Mouse (Mus musculus): ENCODE data around the gene Cox19. TPM values are rescaled to one million over a fixed set of nuclear protein-coding genes. Genes with fewer than 3 reads are reported as not detected.

Cox19 gene
- polyA plus RNA-seq, 1 experiment: 61.9 TPM

DNA sequence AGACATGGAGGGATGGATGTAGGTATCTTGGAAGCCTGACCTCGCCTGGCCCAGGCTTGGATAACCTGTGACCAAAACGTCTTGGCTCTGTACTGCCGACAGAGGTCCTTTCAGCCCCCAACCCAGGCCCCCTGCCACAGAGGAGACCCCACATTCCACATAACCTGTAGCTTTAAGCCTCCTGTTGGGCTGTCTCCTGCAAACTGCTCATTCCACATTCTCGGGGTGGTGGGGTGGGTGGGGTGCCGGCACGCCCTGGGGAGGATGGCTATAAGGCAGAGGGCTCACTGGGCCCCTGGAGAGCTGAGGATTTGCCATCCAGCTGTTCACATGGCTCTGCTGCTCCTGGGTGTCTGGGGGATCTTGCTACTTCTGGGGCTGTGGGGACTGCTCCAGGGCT is 1.1 kb upstream of the Cox19 start, which contains the start of gene Cyp2w1:
Gene Cyp2w1, plus strand, starts transcription at position 301 of the 400 bp plus-strand sequence.
- no peak for DNase-seq
- 55% methylated on average over 6 of the region's 6 CpGs for WGBS
- Histone ChIP-seq H3K4me3 (replicated peaks; ENCODE audit: extremely low read depth, low read depth, low read length) (no peak within 1 kb of the TSS), H3K4me1 (ENCODE audit: control insufficient read depth, insufficient read depth, low read length) (no peaks in the 10 kb centered on the region)
- TF ChIP-seq POLR2A (IDR thresholded peaks at IDR 0.05; ENCODE audit: borderline replicate concordance, extremely low read depth, low read depth, low read length) (no peak), CTCF (IDR thresholded peaks at IDR 0.05; ENCODE audit: insufficient read depth, low read length) (no peak)

GRCm38 (mm10) chr5:139351628-139352027 is 410 bp upstream of the Cox19 start:
- no peak for DNase-seq
- H3K4me1 ChIP-seq (ENCODE audit: control insufficient read depth, insufficient read depth, low read length): no peaks in the 10 kb centered on the region
- TF ChIP-seq CTCF (IDR thresholded peaks at IDR 0.05; ENCODE audit: insufficient read depth, low read length): no peak
- TF ChIP-seq POLR2A (IDR thresholded peaks at IDR 0.05; ENCODE audit: borderline replicate concordance, extremely low read depth, low read depth, low read length): no peak
- 35% methylated on average over 8 of the region's 8 CpGs for WGBS
- H3K4me3 ChIP-seq (replicated peaks; ENCODE audit: extremely low read depth, low read depth, low read length): no peak overlapping the region

GRCm38 (mm10) chr5:139349713-139350112 is 1.5 kb downstream of the Cox19 start:
- DNase-seq: no peak
- TF ChIP-seq CTCF (IDR thresholded peaks at IDR 0.05; ENCODE audit: insufficient read depth, low read length): no peak
- TF ChIP-seq POLR2A (IDR thresholded peaks at IDR 0.05; ENCODE audit: borderline replicate concordance, extremely low read depth, low read depth, low read length): no peak
- WGBS: 63% methylated on average over 6 of the region's 6 CpGs
- Histone ChIP-seq H3K4me1 (ENCODE audit: control insufficient read depth, insufficient read depth, low read length) (no peaks in the 10 kb centered on the region), H3K4me3 (replicated peaks; ENCODE audit: extremely low read depth, low read depth, low read length) (no peak overlapping the region)

- 68% methylated on average over 1 of the region's 1 CpGs for WGBS
- DNase-seq: no peak
- TF ChIP-seq CTCF (IDR thresholded peaks at IDR 0.05; ENCODE audit: insufficient read depth, low read length): no peak
- no peak for TF ChIP-seq POLR2A (IDR thresholded peaks at IDR 0.05; ENCODE audit: borderline replicate concordance, extremely low read depth, low read depth, low read length)
- H3K4me1 ChIP-seq (ENCODE audit: control insufficient read depth, insufficient read depth, low read length): peaks cover 7% of the 10 kb centered on the region
- no peak overlapping the region for H3K4me3 ChIP-seq (replicated peaks; ENCODE audit: extremely low read depth, low read depth, low read length)
Measured at GRCm38 (mm10) chr5:139347225-139347624, 4.0 kb downstream of the Cox19 start.

- TF ChIP-seq POLR2A (IDR thresholded peaks at IDR 0.05; ENCODE audit: borderline replicate concordance, extremely low read depth, low read depth, low read length): no peak
- no peak for TF ChIP-seq CTCF (IDR thresholded peaks at IDR 0.05; ENCODE audit: insufficient read depth, low read length)
- peaks cover 7% of the 10 kb centered on the region for H3K4me1 ChIP-seq (ENCODE audit: control insufficient read depth, insufficient read depth, low read length)
- H3K4me3 ChIP-seq (replicated peaks; ENCODE audit: extremely low read depth, low read depth, low read length): peak overlapping the region; percentile 16
- WGBS: 5% methylated on average over 5 of the region's 5 CpGs
- no peak for DNase-seq
Measured at GRCm38 (mm10) chr5:139345364-139345714, 5.9 kb downstream of the Cox19 start.

DNA sequence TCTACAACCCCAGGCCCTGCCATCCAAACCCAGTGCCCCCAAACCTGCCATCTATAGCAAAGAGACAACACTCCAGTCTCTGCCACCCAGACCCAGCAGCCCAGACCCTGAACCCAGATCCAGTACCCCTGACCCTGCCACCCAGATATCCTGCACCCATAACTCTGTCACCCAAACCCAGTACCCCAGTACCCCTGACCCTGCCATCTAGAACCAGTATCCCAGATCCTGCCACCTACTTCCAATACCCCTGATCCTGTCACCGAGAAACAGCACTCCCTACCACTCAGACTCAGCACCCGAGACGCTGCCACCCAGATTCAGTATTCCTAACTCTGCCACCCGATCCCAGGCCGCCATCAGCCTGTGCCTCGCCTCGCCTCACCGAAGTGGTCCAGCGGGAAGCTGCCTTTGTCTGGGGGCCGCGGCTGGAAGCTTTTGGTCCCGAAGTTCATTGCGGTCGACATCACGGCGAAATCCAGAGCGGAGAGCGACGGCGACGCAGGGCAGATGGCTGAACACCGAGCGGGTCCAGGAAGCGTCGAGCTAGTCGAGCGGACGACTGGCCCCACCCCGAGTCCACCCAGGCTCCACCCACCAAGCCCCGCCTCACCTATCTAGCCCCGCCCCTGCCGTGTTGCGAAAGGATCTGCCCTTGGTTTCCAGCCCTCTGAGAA is 6.4 kb downstream of the Cox19 start:
- peak; percentile 97 for DNase-seq
- WGBS: under 1% methylated on average over 33 of the region's 33 CpGs
- H3K4me1 ChIP-seq (ENCODE audit: control insufficient read depth, insufficient read depth, low read length): peaks cover 7% of the 10 kb centered on the region
- H3K4me3 ChIP-seq (replicated peaks; ENCODE audit: extremely low read depth, low read depth, low read length): peak overlapping the region; percentile 94
- peak; percentile 87; the same call in 1 of the 2 replicates for TF ChIP-seq POLR2A (IDR thresholded peaks at IDR 0.05; ENCODE audit: borderline replicate concordance, extremely low read depth, low read depth, low read length)
- TF ChIP-seq CTCF (IDR thresholded peaks at IDR 0.05; ENCODE audit: insufficient read depth, low read length): no peak

DNA sequence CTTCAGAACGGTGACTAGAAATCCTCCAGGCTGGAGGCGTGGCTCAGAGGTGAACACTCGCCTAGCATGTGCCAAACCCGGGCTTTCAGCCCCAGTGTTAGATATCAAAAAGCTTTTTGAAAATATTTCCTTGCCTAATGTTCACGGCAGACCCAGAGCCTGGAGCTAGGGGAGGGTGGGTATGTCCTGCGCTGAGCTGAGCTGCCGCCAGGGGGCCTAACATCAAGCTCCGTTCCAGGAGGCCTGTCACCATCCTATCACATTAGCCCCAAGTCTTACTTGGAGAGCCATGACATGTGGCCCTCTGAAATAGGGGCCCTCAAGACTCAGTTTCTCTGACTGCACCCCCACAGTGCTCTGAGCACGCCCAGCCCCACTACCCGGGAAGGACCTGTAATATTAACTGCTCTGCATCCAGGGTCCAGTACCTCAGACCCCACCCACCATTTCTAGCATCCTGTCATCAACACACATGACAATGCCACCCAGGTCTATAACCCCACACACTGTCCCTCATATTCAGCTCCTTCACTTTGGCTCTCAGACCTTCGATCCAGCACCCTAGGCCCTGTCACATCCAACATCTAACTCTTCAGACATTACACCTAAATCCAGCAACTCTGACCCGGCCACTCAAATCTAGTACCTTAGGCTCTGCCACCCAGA is 7.1 kb downstream of the Cox19 start:
- Histone ChIP-seq H3K4me1 (ENCODE audit: control insufficient read depth, insufficient read depth, low read length) (peaks cover 7% of the 10 kb centered on the region), H3K4me3 (replicated peaks; ENCODE audit: extremely low read depth, low read depth, low read length) (peak overlapping the region; percentile 94)
- WGBS: 4% methylated on average over 12 of the region's 12 CpGs
- TF ChIP-seq POLR2A (IDR thresholded peaks at IDR 0.05; ENCODE audit: borderline replicate concordance, extremely low read depth, low read depth, low read length) (no peak), CTCF (IDR thresholded peaks at IDR 0.05; ENCODE audit: insufficient read depth, low read length) (peak; percentile 83)
- peak; percentile 71 for DNase-seq

- whole genome bisulfite sequencing: 71% methylated on average over 11 of the region's 11 CpGs
- TF ChIP-seq POLR2A (IDR thresholded peaks at IDR 0.05; ENCODE audit: borderline replicate concordance, extremely low read depth, low read depth, low read length) (no peak), CTCF (IDR thresholded peaks at IDR 0.05; ENCODE audit: insufficient read depth, low read length) (no peak)
- Histone ChIP-seq H3K4me3 (replicated peaks; ENCODE audit: extremely low read depth, low read depth, low read length) (no peak overlapping the region), H3K4me1 (ENCODE audit: control insufficient read depth, insufficient read depth, low read length) (peaks cover 4% of the 10 kb centered on the region; the same call in 1 of the 2 replicates)
- DNase-seq: no peak
Measured at GRCm38 (mm10) chr5:139338891-139339290, 12.3 kb downstream of the Cox19 start.

GRCm38 (mm10) chr5:139338403-139338802 is 12.8 kb downstream of the Cox19 start:
- H3K4me1 ChIP-seq (ENCODE audit: control insufficient read depth, insufficient read depth, low read length): no peaks in the 10 kb centered on the region
- DNase-seq: no peak
- TF ChIP-seq CTCF (IDR thresholded peaks at IDR 0.05; ENCODE audit: insufficient read depth, low read length): no peak
- TF ChIP-seq POLR2A (IDR thresholded peaks at IDR 0.05; ENCODE audit: borderline replicate concordance, extremely low read depth, low read depth, low read length): no peak
- WGBS: 52% methylated on average over 3 of the region's 3 CpGs
- H3K4me3 ChIP-seq (replicated peaks; ENCODE audit: extremely low read depth, low read depth, low read length): no peak overlapping the region

Data from lung, adult 2 months (tissue).